Mouse (Mus musculus) limb, embryonic 13.5 days (tissue): ENCODE data around the gene Setd1a. TPM values are rescaled to one million over a fixed set of nuclear protein-coding genes. Genes with fewer than 3 reads are reported as not detected.

Experiments used
- ATAC-seq: fragments of 200-750 bp; cut with Nextera tagmentation; 2 replicates; pipeline ENCODE4 v1.8.0; 2017; ENCODE audit warnings: low read depth, moderate number of reproducible peaks, moderate TSS enrichment; ENCODE audit not compliant: low FRiP score
- H3K27ac ChIP-seq: fragments of 300-500 bp; sonication (generic); 2 replicates; pipeline ENCODE4 v1.5.1; 2015; ENCODE audit warnings: inconsistent platforms, mild to moderate bottlenecking, moderate library complexity
- H3K27me3 ChIP-seq: fragments of 300-500 bp; sonication (generic); 2 replicates; pipeline ENCODE4 v1.6.1; 2015; ENCODE audit warnings: mild to moderate bottlenecking, inconsistent platforms
- H3K36me3 ChIP-seq: fragments of 300-500 bp; sonication (generic); 2 replicates; pipeline ENCODE4 v1.6.1; 2015; ENCODE audit warnings: inconsistent platforms, mild to moderate bottlenecking, moderate library complexity
- H3K4me1 ChIP-seq: fragments of 300-500 bp; sonication (generic); 2 replicates; pipeline ENCODE4 v1.6.1; 2015; ENCODE audit warnings: inconsistent platforms
- H3K4me2 ChIP-seq: fragments of 300-500 bp; sonication (generic); replicated peaks from 2 replicates; pipeline ENCODE4 v1.6.1; 2015; ENCODE audit warnings: inconsistent platforms, mild to moderate bottlenecking, moderate library complexity
- H3K4me3 ChIP-seq: fragments of 300-500 bp; sonication (generic); 2 replicates; pipeline ENCODE4 v1.5.1; 2015; ENCODE audit warnings: moderate library complexity, mild to moderate bottlenecking, inconsistent platforms
- H3K9ac ChIP-seq: fragments of 300-500 bp; sonication (generic); 2 replicates; pipeline ENCODE4 v1.6.1; 2015; ENCODE audit warnings: mild to moderate bottlenecking, inconsistent platforms
- H3K9me3 ChIP-seq: fragments of 300-500 bp; sonication (generic); 2 replicates; pipeline ENCODE4 v1.6.1; 2016; ENCODE audit warnings: inconsistent platforms
- WGBS: fragments of 180-500 bp; shearing (Covaris S2); methylation state at CpG from one replicate; pipeline ENCODE4 v1.1.7; 2015; 5-methylcytosine and 5-hydroxymethylcytosine counted together
- polyA plus RNA-seq: library from polyadenylated mRNA; unstranded; fragments of >200 nt; fragmentation: Nextera tagmentation; extraction: Ambion mirVana; gene quantifications from 2 replicates; pipeline ENCODE4 v1.2.1, GENCODE M21; 2015

Setd1a gene
- polyA plus RNA-seq, 1 experiment from 2014 or later = 30.8 TPM

GRCm38 (mm10) chr7:127808821-127809220 lies 32.4 kb downstream of the Setd1a start:
- WGBS = 75% methylated on average over 5 of the region's 5 CpGs
- no peak overlapping the region for H3K27ac ChIP-seq
- no peaks in the 10 kb centered on the region for H3K4me1 ChIP-seq
- no peak overlapping the region for H3K4me3 ChIP-seq
- no peaks in the 10 kb centered on the region for H3K27me3 ChIP-seq
- H3K9me3 ChIP-seq = no peaks in the 10 kb centered on the region
- no peak overlapping the region for H3K9ac ChIP-seq
- ATAC-seq = no peak
- H3K4me2 ChIP-seq = no peak overlapping the region
- H3K36me3 ChIP-seq = peaks cover 88% of the 10 kb centered on the region

GRCm38 (mm10) chr7:127809846-127810245 lies 33.4 kb downstream of the Setd1a start:
- no peak overlapping the region for H3K9ac ChIP-seq
- no peak for ATAC-seq
- H3K4me2 ChIP-seq = no peak overlapping the region
- H3K27ac ChIP-seq = no peak overlapping the region
- H3K27me3 ChIP-seq = no peaks in the 10 kb centered on the region
- H3K4me1 ChIP-seq = no peaks in the 10 kb centered on the region
- 94% methylated on average over 1 of the region's 1 CpGs for WGBS
- H3K4me3 ChIP-seq = no peak overlapping the region
- peaks cover 89% of the 10 kb centered on the region for H3K36me3 ChIP-seq
- H3K9me3 ChIP-seq = no peaks in the 10 kb centered on the region

GRCm38 (mm10) chr7:127810650-127811049 lies 34.2 kb downstream of the Setd1a start:
- peaks cover 89% of the 10 kb centered on the region for H3K36me3 ChIP-seq
- 72% methylated on average over 10 of the region's 10 CpGs for WGBS

GRCm38 (mm10) chr7:127811240-127811639 lies 34.8 kb downstream of the Setd1a start:
- Histone ChIP-seq H3K4me3 (no peak overlapping the region), H3K4me1 (0 out of 2 replicates have a peak, but pooled peaks cover 5% of the 10 kb centered on the region), H3K4me2 (no peak overlapping the region), H3K36me3 (peaks cover 86% of the 10 kb centered on the region), H3K27me3 (no peaks in the 10 kb centered on the region), H3K27ac (no peak overlapping the region), H3K9me3 (no peaks in the 10 kb centered on the region), H3K9ac (no peak overlapping the region)
- WGBS = 82% methylated on average over 4 of the region's 4 CpGs
- no peak for ATAC-seq

More at GRCm38 (mm10) chr7:127810650-127811049, 34.2 kb downstream of the Setd1a start:
- no peaks in the 10 kb centered on the region for H3K9me3 ChIP-seq
- no peak overlapping the region for H3K27ac ChIP-seq
- H3K9ac ChIP-seq = no peak overlapping the region
- no peak for ATAC-seq
- H3K4me3 ChIP-seq = no peak overlapping the region
- H3K4me2 ChIP-seq = no peak overlapping the region
- no peaks in the 10 kb centered on the region for H3K27me3 ChIP-seq
- H3K4me1 ChIP-seq = no peaks in the 10 kb centered on the region

- Histone ChIP-seq H3K4me3 (no peak overlapping the region), H3K36me3 (peaks cover 79% of the 10 kb centered on the region), H3K27ac (no peak overlapping the region), H3K9me3 (no peaks in the 10 kb centered on the region), H3K27me3 (no peaks in the 10 kb centered on the region), H3K4me2 (no peak overlapping the region), H3K9ac (no peak overlapping the region), H3K4me1 (0 out of 2 replicates have a peak, but pooled peaks cover 6% of the 10 kb centered on the region)
- ATAC-seq = no peak
- 86% methylated on average over 3 of the region's 3 CpGs for WGBS
Measured at GRCm38 (mm10) chr7:127812292-127812691, 35.8 kb downstream of the Setd1a start.

GRCm38 (mm10) chr7:127813821-127814220 lies 37.4 kb downstream of the Setd1a start:
- Histone ChIP-seq H3K27ac (no peak overlapping the region), H3K9me3 (no peaks in the 10 kb centered on the region), H3K36me3 (peaks cover 72% of the 10 kb centered on the region), H3K27me3 (no peaks in the 10 kb centered on the region), H3K9ac (no peak overlapping the region), H3K4me3 (no peak overlapping the region), H3K4me2 (no peak overlapping the region), H3K4me1 (0 out of 2 replicates have a peak, but pooled peaks cover 6% of the 10 kb centered on the region)
- no peak for ATAC-seq
- 84% methylated on average over 4 of the region's 4 CpGs for WGBS

GRCm38 (mm10) chr7:127814241-127814921 lies 37.9 kb downstream of the Setd1a start:
- Histone ChIP-seq H3K4me1 (0 out of 2 replicates have a peak, but pooled peaks cover 6% of the 10 kb centered on the region), H3K4me3 (no peak overlapping the region), H3K4me2 (no peak overlapping the region), H3K36me3 (peaks cover 66% of the 10 kb centered on the region), H3K9ac (no peak overlapping the region), H3K27me3 (no peaks in the 10 kb centered on the region), H3K9me3 (no peaks in the 10 kb centered on the region), H3K27ac (no peak overlapping the region)
- no peak for ATAC-seq
- WGBS = 80% methylated on average over 19 of the region's 19 CpGs

GRCm38 (mm10) chr7:127815116-127815665 lies 38.7 kb downstream of the Setd1a start:
- Histone ChIP-seq H3K27me3 (no peaks in the 10 kb centered on the region), H3K36me3 (peaks cover 58% of the 10 kb centered on the region), H3K4me3 (no peak overlapping the region), H3K4me1 (0 out of 2 replicates have a peak, but pooled peaks cover 6% of the 10 kb centered on the region), H3K27ac (no peak overlapping the region), H3K4me2 (no peak overlapping the region), H3K9ac (no peak overlapping the region), H3K9me3 (no peaks in the 10 kb centered on the region)
- ATAC-seq = no peak
- WGBS = 89% methylated on average over 15 of the region's 15 CpGs

GRCm38 (mm10) chr7:127815954-127816821 lies 39.7 kb downstream of the Setd1a start:
- Histone ChIP-seq H3K4me2 (no peak overlapping the region), H3K4me1 (0 out of 2 replicates have a peak, but pooled peaks cover 6% of the 10 kb centered on the region), H3K36me3 (peaks cover 48% of the 10 kb centered on the region), H3K4me3 (no peak overlapping the region), H3K9me3 (no peaks in the 10 kb centered on the region), H3K27ac (no peak overlapping the region), H3K27me3 (no peaks in the 10 kb centered on the region), H3K9ac (0 out of 2 replicates have a peak overlapping the region, but pooled peaks have one; percentile 13)
- 75% methylated on average over 15 of the region's 15 CpGs for WGBS
- ATAC-seq = no peak

- Histone ChIP-seq H3K4me3 (no peak overlapping the region), H3K36me3 (peaks cover 39% of the 10 kb centered on the region), H3K9me3 (no peaks in the 10 kb centered on the region), H3K9ac (no peak overlapping the region), H3K4me1 (0 out of 2 replicates have a peak, but pooled peaks cover 6% of the 10 kb centered on the region), H3K4me2 (no peak overlapping the region), H3K27me3 (no peaks in the 10 kb centered on the region), H3K27ac (no peak overlapping the region)
- ATAC-seq = no peak
- 74% methylated on average over 7 of the region's 7 CpGs for WGBS
Measured at GRCm38 (mm10) chr7:127817053-127817452, 40.6 kb downstream of the Setd1a start.

- ATAC-seq = no peak
- H3K36me3 ChIP-seq = peaks cover 32% of the 10 kb centered on the region
- H3K4me2 ChIP-seq = no peak overlapping the region
- H3K27me3 ChIP-seq = no peaks in the 10 kb centered on the region
- H3K9me3 ChIP-seq = no peaks in the 10 kb centered on the region
- WGBS = 98% methylated on average over 5 of the region's 5 CpGs
- H3K4me3 ChIP-seq = no peak overlapping the region
- H3K9ac ChIP-seq = no peak overlapping the region
- H3K4me1 ChIP-seq = peaks cover 12% of the 10 kb centered on the region
- no peak overlapping the region for H3K27ac ChIP-seq
Measured at GRCm38 (mm10) chr7:127817776-127818175, 41.3 kb downstream of the Setd1a start.
